ENCODE assay signal across 21 mouse cellular contexts in genomic region chr16:50700123-50700522, GRCm38 (mm10).
DNase-seq lines count a peak whose midpoint lies in the region; ATAC-seq and TF ChIP-seq lines count a peak whose summit lies in the region.
"Had no signal": no experiment of that assay in that cellular context is flagged by ENCODE, and none has a peak within 500 bp of the region (broad histone marks: within the 10 kb centered on the region; RNA-seq: fewer than 3 reads in every experiment).

No protein-coding gene starts in this region.

- H3K4me3 ChIP-seq in forebrain, embryonic 14.5 days (ENCODE audit: low read depth, low read length) = no peak overlapping the region
- H3K4me3 ChIP-seq in forebrain, embryonic 12.5 days (replicated peaks) = no peak overlapping the region
- H3K4me3 ChIP-seq in G1E (ENCODE audit: low read depth, low read length) = no peak overlapping the region
- no peak overlapping the region for H3K4me3 ChIP-seq in thymus, adult 2 months (ENCODE audit: control insufficient read depth, insufficient read depth, low read length)
- H3K4me3 ChIP-seq: heart, embryonic 13.5 days; hindbrain, embryonic 15.5 days; limb, embryonic 15.5 days; midbrain, embryonic 10.5 days; stomach, embryonic 15.5 days had no signal

- H3K27ac ChIP-seq in forebrain, embryonic 14.5 days (ENCODE audit: low read depth, low read length) = no peak overlapping the region
- no peak overlapping the region for H3K27ac ChIP-seq in forebrain, embryonic 12.5 days
- no peak overlapping the region for H3K27ac ChIP-seq in thymus, adult 2 months (ENCODE audit: control insufficient read depth, insufficient read depth, low read length)
- H3K27ac ChIP-seq: heart, embryonic 13.5 days; hindbrain, embryonic 15.5 days; limb, embryonic 15.5 days; midbrain, embryonic 10.5 days; stomach, embryonic 15.5 days had no signal

- H3K9ac ChIP-seq in forebrain, embryonic 14.5 days (ENCODE audit: low read length) = no peak overlapping the region
- H3K9ac ChIP-seq in forebrain, embryonic 12.5 days = no peak overlapping the region
- H3K9ac ChIP-seq: heart, embryonic 13.5 days; hindbrain, embryonic 15.5 days; limb, embryonic 15.5 days; stomach, embryonic 15.5 days had no signal

- TF ChIP-seq POLR2A in thymus, adult 2 months (IDR thresholded peaks at IDR 0.05; ENCODE audit: control insufficient read depth, extremely low read depth, insufficient read depth, low read length, poor library complexity) = no peak

- no peaks in the 10 kb centered on the region for H3K36me3 ChIP-seq in forebrain, embryonic 14.5 days (ENCODE audit: control insufficient read depth, insufficient read depth, low read length)
- H3K36me3 ChIP-seq in forebrain, embryonic 12.5 days (replicated peaks) = no peaks in the 10 kb centered on the region
- no peaks in the 10 kb centered on the region for H3K36me3 ChIP-seq in G1E (replicated peaks)
- no peaks in the 10 kb centered on the region for H3K36me3 ChIP-seq in thymus, adult 2 months (ENCODE audit: control insufficient read depth, insufficient read depth, low read length)
- H3K36me3 ChIP-seq: heart, embryonic 13.5 days; hindbrain, embryonic 15.5 days; limb, embryonic 15.5 days; midbrain, embryonic 10.5 days; stomach, embryonic 15.5 days had no signal

- no peaks in the 10 kb centered on the region for H3K9me3 ChIP-seq in forebrain, embryonic 14.5 days (replicated peaks; ENCODE audit: control insufficient read depth, low read length)
- no peaks in the 10 kb centered on the region for H3K9me3 ChIP-seq in forebrain, embryonic 12.5 days
- no peaks in the 10 kb centered on the region for H3K9me3 ChIP-seq in G1E (replicated peaks)
- H3K9me3 ChIP-seq: heart, embryonic 13.5 days; hindbrain, embryonic 15.5 days; limb, embryonic 15.5 days; midbrain, embryonic 10.5 days; stomach, embryonic 15.5 days had no signal

- peak; percentile 48; the same call in 1 of the 2 replicates for ATAC-seq in forebrain, embryonic 14.5 days
- no peak for ATAC-seq in forebrain, embryonic 12.5 days (ENCODE audit: low FRiP score)
- peak; percentile 40 for ATAC-seq in G1E (ENCODE audit: extremely low read depth, insufficient number of reproducible peaks, low FRiP score, poor library complexity, severe bottlenecking)
- peak; percentile 66 for ATAC-seq in granulocyte monocyte progenitor cell, adult 5-6 weeks (replicated peaks; ENCODE audit: poor library complexity, severe bottlenecking)
- ATAC-seq: intestine, embryonic 16.5 days had no signal

- WGBS in forebrain, embryonic 14.5 days = 63% methylated on average over 2 of the region's 2 CpGs
- WGBS in forebrain, embryonic 12.5 days = 61% methylated on average over 2 of the region's 2 CpGs
- 39% methylated on average over 2 of the region's 2 CpGs for WGBS in thymus, adult 2 months

- no peak for DNase-seq in forebrain, embryonic 14.5 days (ENCODE audit: low spot score)
- peak; percentile 90 for DNase-seq in 416B (ENCODE audit: low read depth)
- DNase-seq in G1E (ENCODE audit: low spot score) = peak; percentile 4
- DNase-seq in right cerebral cortex, postnatal 4 days = no peak
- DNase-seq in thymus, adult 2 months = no peak
- DNase-seq in layer of hippocampus, postnatal 36 days = no peak
- DNase-seq: cerebellum, adult 9-10 months; gastrocnemius, postnatal 10 days; heart, adult 18-20 months; kidney, postnatal 10 days; lung, postnatal 14 days; right cerebral cortex, postnatal 14 days; thymus, postnatal 36 days had no signal

- no peak overlapping the region for H3K4me2 ChIP-seq in forebrain, embryonic 14.5 days (ENCODE audit: low read length)
- H3K4me2 ChIP-seq in forebrain, embryonic 12.5 days = no peak overlapping the region
- H3K4me2 ChIP-seq: heart, embryonic 13.5 days; hindbrain, embryonic 15.5 days; limb, embryonic 15.5 days; stomach, embryonic 15.5 days had no signal

- no peak for TF ChIP-seq CTCF in G1E (IDR thresholded peaks at IDR 0.05; ENCODE audit: low read depth, low read length)
- no peak for TF ChIP-seq CTCF in thymus, adult 2 months (IDR thresholded peaks at IDR 0.05; ENCODE audit: borderline replicate concordance, control insufficient read depth, extremely low read depth, insufficient read depth, low read length, poor library complexity)

- no peaks in the 10 kb centered on the region for H3K27me3 ChIP-seq in forebrain, embryonic 14.5 days (replicated peaks; ENCODE audit: control insufficient read depth, insufficient read depth, low read length)
- no peaks in the 10 kb centered on the region for H3K27me3 ChIP-seq in forebrain, embryonic 12.5 days
- peaks cover 10% of the 10 kb centered on the region; the same call in 1 of the 2 replicates for H3K27me3 ChIP-seq in G1E (ENCODE audit: insufficient read depth, low read length)
- H3K27me3 ChIP-seq in thymus, adult 2 months (ENCODE audit: control insufficient read depth, insufficient read depth, low read length) = no peaks in the 10 kb centered on the region
- H3K27me3 ChIP-seq: heart, embryonic 13.5 days; hindbrain, embryonic 15.5 days; limb, embryonic 15.5 days; stomach, embryonic 15.5 days had no signal

- peaks cover 3% of the 10 kb centered on the region; the same call in 1 of the 2 replicates for H3K4me1 ChIP-seq in forebrain, embryonic 14.5 days (ENCODE audit: control insufficient read depth, insufficient read depth, low read length)
- H3K4me1 ChIP-seq in forebrain, embryonic 12.5 days = no peaks in the 10 kb centered on the region
- H3K4me1 ChIP-seq in G1E (ENCODE audit: insufficient read depth, low read depth, low read length) = peaks cover 8% of the 10 kb centered on the region; the same call in 1 of the 2 replicates
- no peaks in the 10 kb centered on the region for H3K4me1 ChIP-seq in thymus, adult 2 months (replicated peaks; ENCODE audit: control insufficient read depth, insufficient read depth, low read length)
- H3K4me1 ChIP-seq: hindbrain, embryonic 15.5 days; limb, embryonic 15.5 days; midbrain, embryonic 10.5 days; stomach, embryonic 15.5 days had no signal

Comparison
In these comparisons a context has a peak if more than half of its experiments do, and no peak if none do; other contexts are left out.
1. DNase-seq: peak in 416B (single experiment) and G1E (single experiment); none in forebrain, embryonic 14.5 days (single experiment), right cerebral cortex, postnatal 4 days (single experiment), thymus, adult 2 months (single experiment) and layer of hippocampus, postnatal 36 days (0 of 2).